Mouse (Mus musculus) hindbrain, embryonic 16.5 days (tissue): ENCODE measurements around the gene Vamp9. TPM values are rescaled to one million over a fixed set of nuclear protein-coding genes. Genes with fewer than 3 reads are reported as not detected.

ENCODE experiments used
- ATAC-seq: fragments of 200-750 bp; cut with Nextera tagmentation; 2 replicates; pipeline ENCODE4 v1.8.0; 2017; ENCODE audit warnings: moderate TSS enrichment, moderate library complexity
- H3K27ac ChIP-seq: fragments of 300-500 bp; sonication (generic); 2 replicates; pipeline ENCODE4 v1.5.1; 2014; ENCODE audit warnings: low read depth, mild to moderate bottlenecking, control low read depth, low read length, moderate library complexity
- H3K27me3 ChIP-seq: fragments of 300-500 bp; sonication (generic); replicated peaks from 2 replicates; pipeline ENCODE4 v1.6.1; 2014; ENCODE audit warnings: low read length; ENCODE audit not compliant: control insufficient read depth, insufficient read depth
- H3K36me3 ChIP-seq: fragments of 300-500 bp; sonication (generic); 2 replicates; pipeline ENCODE4 v1.6.1; 2014; ENCODE audit warnings: mild to moderate bottlenecking, low read length, moderate library complexity, mixed read lengths; ENCODE audit not compliant: control insufficient read depth, insufficient read depth
- H3K4me1 ChIP-seq: fragments of 300-500 bp; sonication (generic); 2 replicates; pipeline ENCODE4 v1.6.1; 2014; ENCODE audit warnings: low read depth, low read length; ENCODE audit not compliant: control insufficient read depth, insufficient read depth
- H3K4me2 ChIP-seq: fragments of 300-500 bp; sonication (generic); 2 replicates; pipeline ENCODE4 v1.6.1; 2014; ENCODE audit warnings: mild to moderate bottlenecking, low read length, control low read depth, moderate library complexity
- H3K4me3 ChIP-seq: fragments of 300-500 bp; sonication (generic); 2 replicates; pipeline ENCODE4 v1.5.1; 2014; ENCODE audit warnings: mild to moderate bottlenecking, low read length, control low read depth, moderate library complexity
- H3K9ac ChIP-seq: fragments of 300-500 bp; sonication (generic); 2 replicates; pipeline ENCODE4 v1.6.1; 2014; ENCODE audit warnings: low read depth, mild to moderate bottlenecking, control low read depth, low read length, moderate library complexity
- H3K9me3 ChIP-seq: fragments of 300-500 bp; sonication (generic); 2 replicates; pipeline ENCODE4 v1.6.1; 2014; ENCODE audit warnings: mild to moderate bottlenecking, low read length, moderate library complexity; ENCODE audit not compliant: control insufficient read depth
- whole genome bisulfite sequencing: fragments of 180-500 bp; shearing (Covaris S2); extraction: QIAGEN DNeasy Blood & Tissue Kit; methylation state at CpG from one replicate; pipeline ENCODE4 v1.1.7; 2014; 5-methylcytosine and 5-hydroxymethylcytosine counted together
- polyA plus RNA-seq: library from polyadenylated mRNA; unstranded; fragments of >200 nt; fragmentation: Nextera tagmentation; extraction: Ambion mirVana; gene quantifications from 2 replicates; pipeline ENCODE4 v1.2.1, GENCODE M21; 2015

Gene Vamp9
- polyA plus RNA-seq, 1 experiment from 2014 or later = 0.61 TPM

DNA sequence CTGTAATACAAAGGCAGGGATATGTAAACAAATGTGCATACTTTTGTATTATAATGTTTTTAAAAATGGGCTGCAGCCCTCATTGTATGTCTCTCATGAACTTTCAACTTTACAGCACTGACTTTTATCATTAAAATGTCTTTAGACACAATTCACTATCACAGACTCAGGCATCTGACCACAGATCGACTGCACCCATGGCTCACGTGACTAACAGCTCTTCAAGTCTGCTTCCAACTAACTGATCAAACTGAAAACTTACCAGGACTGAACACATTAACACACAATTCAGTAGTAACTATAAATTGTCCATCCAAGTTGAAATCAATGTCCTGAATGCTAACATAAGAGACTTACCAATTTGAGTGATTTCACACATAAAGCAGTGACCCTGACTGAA, 53.9 kb downstream of the Vamp9 start:
- no peaks in the 10 kb centered on the region for H3K27me3 ChIP-seq
- H3K4me3 ChIP-seq = no peak overlapping the region
- no peak overlapping the region for H3K9ac ChIP-seq
- H3K36me3 ChIP-seq = peaks cover 28% of the 10 kb centered on the region
- H3K4me2 ChIP-seq = no peak overlapping the region
- H3K9me3 ChIP-seq = no peaks in the 10 kb centered on the region
- ATAC-seq = no peak
- WGBS = 82% methylated on average over 2 of the region's 2 CpGs
- no peaks in the 10 kb centered on the region for H3K4me1 ChIP-seq
- no peak overlapping the region for H3K27ac ChIP-seq

DNA sequence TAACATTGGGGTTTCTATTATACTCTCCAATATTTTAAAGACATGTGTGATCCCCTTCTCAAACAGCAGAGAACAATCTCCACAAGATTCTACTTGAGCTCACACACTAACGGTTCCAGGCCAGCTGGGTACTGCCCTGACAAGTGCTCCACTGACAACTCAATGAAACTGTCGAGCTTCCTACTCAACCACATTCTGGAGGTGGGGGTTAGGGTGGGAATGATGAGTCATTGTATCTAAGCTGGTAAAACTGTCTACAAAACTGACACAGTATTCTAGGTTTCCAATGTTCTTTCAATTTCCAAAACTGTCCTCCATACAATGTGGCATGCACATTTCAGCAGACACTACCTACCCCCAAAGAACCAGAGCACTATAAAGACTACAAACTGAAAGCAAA, 67.9 kb downstream of the Vamp9 start:
- no peaks in the 10 kb centered on the region for H3K36me3 ChIP-seq
- no peaks in the 10 kb centered on the region for H3K9me3 ChIP-seq
- no peaks in the 10 kb centered on the region for H3K27me3 ChIP-seq
- no peak overlapping the region for H3K27ac ChIP-seq
- no peak for ATAC-seq
- WGBS = 13% methylated on average over 2 of the region's 2 CpGs
- peaks cover 20% of the 10 kb centered on the region for H3K4me1 ChIP-seq
- no peak overlapping the region for H3K4me3 ChIP-seq
- no peak overlapping the region for H3K9ac ChIP-seq
- peak overlapping the region; percentile 8; the same call in 1 of the 2 replicates for H3K4me2 ChIP-seq

DNA sequence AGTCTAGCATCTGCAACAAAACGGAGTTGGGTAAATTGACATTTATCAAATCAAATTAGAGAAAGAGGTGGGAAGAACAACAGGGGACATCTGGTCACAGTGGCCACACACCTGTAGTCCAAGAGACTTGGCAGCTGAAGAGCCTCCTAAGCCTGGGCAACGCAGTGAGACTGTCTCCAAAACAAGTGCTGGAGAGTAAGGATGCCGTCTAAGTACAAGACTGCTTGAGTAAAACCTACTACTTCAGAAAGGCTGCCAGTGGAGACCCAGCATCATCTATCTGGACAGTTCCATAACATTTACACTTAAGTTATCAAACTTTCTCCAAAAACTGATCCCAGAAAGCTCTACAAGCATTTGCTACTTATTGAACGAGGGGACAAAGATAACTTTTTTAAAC, 69.0 kb downstream of the Vamp9 start:
- no peaks in the 10 kb centered on the region for H3K27me3 ChIP-seq
- H3K36me3 ChIP-seq = no peaks in the 10 kb centered on the region
- WGBS = 53% methylated on average over 4 of the region's 4 CpGs
- no peak overlapping the region for H3K27ac ChIP-seq
- no peak for ATAC-seq
- H3K4me2 ChIP-seq = peak overlapping the region; percentile 35
- no peaks in the 10 kb centered on the region for H3K9me3 ChIP-seq
- H3K9ac ChIP-seq = no peak overlapping the region
- H3K4me3 ChIP-seq = no peak overlapping the region
- peaks cover 22% of the 10 kb centered on the region for H3K4me1 ChIP-seq

DNA sequence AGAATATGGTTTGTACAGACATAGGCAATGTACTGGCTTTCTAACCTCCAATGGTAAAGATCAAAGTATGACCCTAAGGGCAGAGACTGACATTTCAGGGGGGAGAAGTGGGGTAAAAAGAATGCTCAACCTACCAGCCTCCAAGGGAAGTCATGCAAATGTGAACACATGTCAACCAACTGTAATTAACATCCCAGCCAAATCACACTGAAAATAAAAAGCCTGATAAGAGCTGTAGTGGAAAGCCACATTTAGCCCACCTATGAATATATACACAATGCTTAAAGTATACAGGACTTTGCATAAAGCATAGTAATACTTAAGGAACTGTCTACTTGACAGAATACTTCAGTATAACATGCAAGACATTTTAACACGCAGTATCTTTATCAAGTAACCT, 69.7 kb downstream of the Vamp9 start:
- Histone ChIP-seq H3K36me3 (no peaks in the 10 kb centered on the region), H3K4me1 (peaks cover 22% of the 10 kb centered on the region), H3K4me2 (peak overlapping the region; percentile 55), H3K9ac (no peak overlapping the region), H3K4me3 (peak overlapping the region; percentile 22), H3K27me3 (no peaks in the 10 kb centered on the region), H3K27ac (no peak overlapping the region), H3K9me3 (no peaks in the 10 kb centered on the region)
- WGBS = 61% methylated on average over 1 of the region's 1 CpGs
- ATAC-seq = no peak

DNA sequence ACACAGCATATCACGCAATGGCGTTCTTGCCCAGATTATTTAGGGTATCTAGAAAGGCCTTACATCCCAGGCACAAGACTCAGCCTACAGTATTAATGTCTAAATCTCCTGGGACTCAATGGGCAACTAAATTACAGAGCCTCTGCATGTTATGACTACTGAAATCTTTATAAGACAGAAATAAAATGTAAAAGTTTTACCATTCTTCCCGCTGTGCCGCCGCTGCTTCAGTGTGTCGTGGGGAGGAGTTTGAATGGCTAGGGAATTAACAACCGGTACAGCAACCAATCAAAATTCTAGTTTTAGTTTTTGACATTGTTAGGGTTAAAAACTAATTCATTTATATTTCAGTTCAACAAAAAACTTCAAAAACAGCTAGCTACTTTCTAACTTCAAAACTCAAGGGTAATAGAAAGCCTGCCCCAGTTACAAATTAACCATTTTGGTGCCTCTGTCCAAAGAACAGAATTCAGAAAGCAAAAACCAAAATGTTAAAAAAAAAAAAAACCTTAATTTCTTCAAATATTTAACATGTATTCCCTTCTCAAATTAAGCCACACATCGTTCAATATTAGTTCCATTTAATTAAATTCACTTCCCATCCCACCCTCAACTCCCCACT, 70.4 kb downstream of the Vamp9 start:
- Histone ChIP-seq H3K9ac (0 out of 2 replicates have a peak overlapping the region, but pooled peaks have one; percentile 96), H3K36me3 (no peaks in the 10 kb centered on the region), H3K27ac (no peak overlapping the region), H3K9me3 (no peaks in the 10 kb centered on the region), H3K27me3 (no peaks in the 10 kb centered on the region), H3K4me2 (peak overlapping the region; percentile 91), H3K4me1 (peaks cover 22% of the 10 kb centered on the region), H3K4me3 (peak overlapping the region; percentile 76)
- no peak for ATAC-seq
- 9% methylated on average over 8 of the region's 8 CpGs for WGBS

- Histone ChIP-seq H3K27ac (peak overlapping the region; percentile 99), H3K4me2 (peak overlapping the region; percentile 91), H3K9ac (peak overlapping the region; percentile 96), H3K36me3 (no peaks in the 10 kb centered on the region), H3K27me3 (no peaks in the 10 kb centered on the region), H3K4me1 (peaks cover 22% of the 10 kb centered on the region), H3K9me3 (no peaks in the 10 kb centered on the region), H3K4me3 (peak overlapping the region; percentile 76)
- WGBS = under 1% methylated on average over 50 of the region's 50 CpGs
- ATAC-seq = peak; percentile 55
These were observed 71.7 kb downstream of the Vamp9 start for GRCm38 (mm10) chr5:99977516-99978301.

DNA sequence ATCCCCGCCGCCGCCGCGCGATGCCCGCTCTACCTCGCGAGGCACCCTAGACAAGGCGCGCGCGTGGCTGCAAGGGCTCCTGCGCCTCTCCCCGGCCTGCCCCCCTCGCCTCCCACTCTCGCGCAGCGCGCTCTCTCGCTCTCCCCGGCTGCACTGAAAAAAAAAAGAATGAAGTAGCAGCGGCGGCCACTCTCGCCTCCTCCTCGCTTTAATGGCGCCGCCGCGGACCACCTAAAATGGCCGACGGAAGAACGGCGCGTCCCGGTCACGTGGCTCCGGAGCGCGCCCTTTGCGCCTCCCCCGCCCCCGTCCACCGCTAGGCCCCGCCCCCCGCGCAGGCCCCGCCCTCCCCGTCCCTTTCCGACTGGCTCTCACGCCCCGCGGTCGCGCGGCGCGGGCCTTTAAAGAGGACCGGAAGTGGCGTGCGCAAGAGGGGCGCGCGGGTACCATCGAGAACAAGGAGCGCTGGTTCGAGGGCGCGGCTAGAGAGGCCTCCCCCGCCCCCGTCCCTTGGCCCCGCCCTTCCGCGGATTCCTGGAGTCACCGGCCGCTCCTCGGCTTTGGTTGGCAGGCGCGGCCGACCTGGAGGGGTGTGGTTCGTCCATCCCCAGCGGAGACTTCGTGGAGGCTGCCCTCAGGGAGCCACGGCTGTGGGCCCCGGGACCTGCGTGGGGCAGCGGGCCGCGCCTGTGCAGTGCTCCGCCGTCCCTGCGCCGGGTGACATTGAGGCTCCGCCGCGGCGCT, 72.8 kb downstream of the Vamp9 start, which contains the start of the genes Hnrnpd and 4930524J08Rik:
Gene Hnrnpd (minus strand): TSS at position 240 of the 744 bp plus-strand sequence.
Gene 4930524J08Rik (plus strand): TSS at position 363 of the 744 bp plus-strand sequence.
- Histone ChIP-seq H3K4me3 (peak within 1 kb of the TSS; percentile 76), H3K36me3 (no peaks in the 10 kb centered on the region), H3K9ac (peak within 1 kb of the TSS; percentile 97), H3K4me2 (peak within 1 kb of the TSS; percentile 91), H3K27ac (peak within 1 kb of the TSS; percentile 99), H3K4me1 (peaks cover 18% of the 10 kb centered on the region), H3K27me3 (no peaks in the 10 kb centered on the region), H3K9me3 (no peaks in the 10 kb centered on the region)
- peak; percentile 98 for ATAC-seq
- under 1% methylated on average over 94 of the region's 97 CpGs for WGBS

GRCm38 (mm10) chr5:99983452-99984061, 77.5 kb downstream of the Vamp9 start:
- Histone ChIP-seq H3K27ac (no peak overlapping the region), H3K4me1 (peaks cover 3% of the 10 kb centered on the region), H3K9ac (no peak overlapping the region), H3K4me3 (no peak overlapping the region), H3K4me2 (no peak overlapping the region), H3K36me3 (no peaks in the 10 kb centered on the region), H3K9me3 (no peaks in the 10 kb centered on the region), H3K27me3 (no peaks in the 10 kb centered on the region)
- ATAC-seq = no peak
- 92% methylated on average over 9 of the region's 9 CpGs for WGBS
